In genomic region chrX:134550903-134551302, GRCm38 (mm10) we compare ENCODE assay signal across 10 mouse cellular contexts. TPM values are rescaled to one million over a fixed set of nuclear protein-coding genes. Genes with fewer than 3 reads are reported as not detected.
DNase-seq lines count a peak whose midpoint lies in the region; ATAC-seq and TF ChIP-seq lines count a peak whose summit lies in the region.
"Had no signal": no experiment of that assay in that cellular context is flagged by ENCODE, and none has a peak within 500 bp of the region (broad histone marks: within the 10 kb centered on the region; RNA-seq: fewer than 3 reads in every experiment).

No protein-coding gene starts in this region.

- no peak overlapping the region for H3K9ac ChIP-seq in limb, embryonic 11.5 days (ENCODE audit: low read length)
- no peak overlapping the region for H3K9ac ChIP-seq in stomach, postnatal 0 days (ENCODE audit: low read length)
- H3K9ac ChIP-seq: limb, embryonic 15.5 days; stomach, embryonic 15.5 days had no signal

- WGBS in limb, embryonic 11.5 days = 15% methylated on average over 5 of the region's 5 CpGs
- WGBS in limb, embryonic 10.5 days = 15% methylated on average over 5 of the region's 5 CpGs
- 16% methylated on average over 5 of the region's 5 CpGs for WGBS in stomach, postnatal 0 days

- no peak overlapping the region for H3K27ac ChIP-seq in limb, embryonic 11.5 days (replicated peaks; ENCODE audit: low read depth, low read length)
- no peak overlapping the region for H3K27ac ChIP-seq in limb, embryonic 10.5 days
- no peak overlapping the region for H3K27ac ChIP-seq in stomach, postnatal 0 days (replicated peaks)
- H3K27ac ChIP-seq: limb, embryonic 15.5 days; stomach, embryonic 15.5 days had no signal

- ATAC-seq in limb, embryonic 11.5 days (ENCODE audit: insufficient number of reproducible peaks, low FRiP score, low TSS enrichment, low read depth) = no peak
- ATAC-seq in stomach, postnatal 0 days (ENCODE audit: low FRiP score, low TSS enrichment) = no peak

- H3K9me3 ChIP-seq in limb, embryonic 11.5 days (ENCODE audit: control insufficient read depth, low read length) = no peaks in the 10 kb centered on the region
- H3K9me3 ChIP-seq in limb, embryonic 10.5 days (replicated peaks) = no peaks in the 10 kb centered on the region
- no peaks in the 10 kb centered on the region for H3K9me3 ChIP-seq in stomach, postnatal 0 days (ENCODE audit: control insufficient read depth, low read length)
- H3K9me3 ChIP-seq: limb, embryonic 15.5 days; stomach, embryonic 15.5 days had no signal

- peak; percentile 72 for TF ChIP-seq CTCF in stomach, postnatal 0 days (IDR thresholded peaks at IDR 0.05; ENCODE audit: low read depth)

- H3K4me1 ChIP-seq in limb, embryonic 11.5 days (ENCODE audit: control insufficient read depth, insufficient read depth, low read length) = no peaks in the 10 kb centered on the region
- no peaks in the 10 kb centered on the region for H3K4me1 ChIP-seq in limb, embryonic 10.5 days
- H3K4me1 ChIP-seq in stomach, postnatal 0 days (replicated peaks; ENCODE audit: control insufficient read depth, insufficient read depth) = no peaks in the 10 kb centered on the region
- H3K4me1 ChIP-seq: limb, embryonic 15.5 days; stomach, embryonic 15.5 days had no signal

- no peak overlapping the region for H3K4me2 ChIP-seq in limb, embryonic 11.5 days (ENCODE audit: low read depth, severe bottlenecking)
- H3K4me2 ChIP-seq in stomach, postnatal 0 days (replicated peaks; ENCODE audit: low read depth) = no peak overlapping the region
- H3K4me2 ChIP-seq: limb, embryonic 15.5 days; stomach, embryonic 15.5 days had no signal

- H3K36me3 ChIP-seq in limb, embryonic 11.5 days (ENCODE audit: control insufficient read depth, insufficient read depth, low read length) = no peaks in the 10 kb centered on the region
- no peaks in the 10 kb centered on the region for H3K36me3 ChIP-seq in limb, embryonic 10.5 days
- no peaks in the 10 kb centered on the region for H3K36me3 ChIP-seq in stomach, postnatal 0 days (ENCODE audit: control insufficient read depth, insufficient read depth, low read length)
- H3K36me3 ChIP-seq: limb, embryonic 15.5 days; stomach, embryonic 15.5 days had no signal

- TF ChIP-seq EP300 in stomach, postnatal 0 days (optimal IDR thresholded peaks at IDR 0.05) = no peak

- peak; percentile 20 for DNase-seq in adrenal gland, postnatal 14 days
- DNase-seq in adrenal gland, postnatal 25 days = no peak
- DNase-seq in limb, embryonic 11.5 days (ENCODE audit: low spot score) = peak; percentile 25
- DNase-seq in limb, embryonic 10.5 days (ENCODE audit: low spot score) = no peak
- peak; percentile 9 for DNase-seq in Muller cell, postnatal 12 days (ENCODE audit: inconsistent ontology term)
- peak; percentile 30 for DNase-seq in embryo, embryonic 11.5 days (ENCODE audit: low read depth, low spot score)
- DNase-seq in layer of hippocampus, postnatal 14 days (ENCODE audit: low spot score in 2 of 2) = peak; percentile 2 to 52
- DNase-seq in stomach, postnatal 0 days (ENCODE audit: low spot score) = no peak

- H3K27me3 ChIP-seq in limb, embryonic 11.5 days (ENCODE audit: control insufficient read depth, insufficient read depth, low read length) = no peaks in the 10 kb centered on the region
- peaks cover 10% of the 10 kb centered on the region; the same call in 1 of the 2 replicates for H3K27me3 ChIP-seq in limb, embryonic 10.5 days (ENCODE audit: low read depth, poor library complexity, severe bottlenecking)
- no peaks in the 10 kb centered on the region for H3K27me3 ChIP-seq in stomach, postnatal 0 days (ENCODE audit: control insufficient read depth, insufficient read depth, low read length)
- H3K27me3 ChIP-seq: limb, embryonic 15.5 days; stomach, embryonic 15.5 days had no signal

- H3K4me3 ChIP-seq in limb, embryonic 11.5 days (ENCODE audit: low read depth, low read length) = no peak overlapping the region
- H3K4me3 ChIP-seq in limb, embryonic 10.5 days = no peak overlapping the region
- H3K4me3 ChIP-seq in stomach, postnatal 0 days (ENCODE audit: low read depth, low read length) = no peak overlapping the region
- H3K4me3 ChIP-seq: limb, embryonic 15.5 days; stomach, embryonic 15.5 days had no signal

RNA-seq across cellular contexts. Expression of gene Timm8a1, which starts 9.2 kb away (rescaled TPM):
- 52.4 and 53.2 TPM in 2 replicates for total RNA-seq in adrenal gland, postnatal 14 days (2021)
- total RNA-seq in adrenal gland, postnatal 25 days (2021) = 30.7 and 34.1 TPM in 2 replicates
- polyA plus RNA-seq in limb, embryonic 11.5 days (2014; fragmentation: Nextera tagmentation; extraction: Ambion mirVana) = 79.4 and 81.4 TPM in 2 replicates
- 90.7 and 117 TPM in 2 replicates for polyA plus RNA-seq in limb, embryonic 10.5 days (2016; fragmentation: Nextera tagmentation; extraction: Ambion mirVana)
- total RNA-seq in layer of hippocampus, postnatal 14 days (2021) = 10 to 100 TPM; 26.7 to 28.3 TPM
- 63.1 and 63.4 TPM in 2 replicates for polyA plus RNA-seq in stomach, postnatal 0 days (2015; fragmentation: Nextera tagmentation; extraction: Ambion mirVana)

RNA-seq across cellular contexts. Expression of gene Btk, which starts 32.5 kb away (rescaled TPM):
- total RNA-seq in adrenal gland, postnatal 14 days (2021) = 2.1 and 4.7 TPM in 2 replicates
- total RNA-seq in adrenal gland, postnatal 25 days (2021) = 0.67 and 0.82 TPM in 2 replicates
- 0.93 and 1.2 TPM in 2 replicates for polyA plus RNA-seq in limb, embryonic 11.5 days (2014; fragmentation: Nextera tagmentation; extraction: Ambion mirVana)
- 0.50 and 0.70 TPM in 2 replicates for polyA plus RNA-seq in limb, embryonic 10.5 days (2016; fragmentation: Nextera tagmentation; extraction: Ambion mirVana)
- 1 to 10 TPM in 1 of 2 experiments, under 1 TPM in 1; 0.90 to 1.6 TPM for total RNA-seq in layer of hippocampus, postnatal 14 days (2021)
- 0.72 and 0.74 TPM in 2 replicates for polyA plus RNA-seq in stomach, postnatal 0 days (2015; fragmentation: Nextera tagmentation; extraction: Ambion mirVana)

RNA-seq across cellular contexts. Expression of gene Rpl36a, which starts 34.6 kb away (rescaled TPM):
- total RNA-seq in adrenal gland, postnatal 14 days (2021) = 329 and 369 TPM in 2 replicates
- 276 and 305 TPM in 2 replicates for total RNA-seq in adrenal gland, postnatal 25 days (2021)
- polyA plus RNA-seq in limb, embryonic 11.5 days (2014; fragmentation: Nextera tagmentation; extraction: Ambion mirVana) = 425 and 470 TPM in 2 replicates
- 332 and 430 TPM in 2 replicates for polyA plus RNA-seq in limb, embryonic 10.5 days (2016; fragmentation: Nextera tagmentation; extraction: Ambion mirVana)
- 100 to 1,000 TPM; 134 to 163 TPM for total RNA-seq in layer of hippocampus, postnatal 14 days (2021)
- 419 and 471 TPM in 2 replicates for polyA plus RNA-seq in stomach, postnatal 0 days (2015; fragmentation: Nextera tagmentation; extraction: Ambion mirVana)

RNA-seq across cellular contexts. Expression of gene Gla, which starts 50.0 kb away (rescaled TPM):
- 5.8 and 7.0 TPM in 2 replicates for total RNA-seq in adrenal gland, postnatal 14 days (2021)
- 8.4 and 9.0 TPM in 2 replicates for total RNA-seq in adrenal gland, postnatal 25 days (2021)
- 4.0 and 5.1 TPM in 2 replicates for polyA plus RNA-seq in limb, embryonic 11.5 days (2014; fragmentation: Nextera tagmentation; extraction: Ambion mirVana)
- polyA plus RNA-seq in limb, embryonic 10.5 days (2016; fragmentation: Nextera tagmentation; extraction: Ambion mirVana) = 6.8 and 7.4 TPM in 2 replicates
- total RNA-seq in layer of hippocampus, postnatal 14 days (2021) = 1 to 10 TPM; 8.1 to 8.5 TPM
- polyA plus RNA-seq in stomach, postnatal 0 days (2015; fragmentation: Nextera tagmentation; extraction: Ambion mirVana) = 3.6 and 3.9 TPM in 2 replicates

RNA-seq across cellular contexts. Expression of gene Hnrnph2, which starts 50.1 kb away (rescaled TPM):
- total RNA-seq in adrenal gland, postnatal 14 days (2021) = 96.9 and 100 TPM in 2 replicates
- 90.6 and 98.0 TPM in 2 replicates for total RNA-seq in adrenal gland, postnatal 25 days (2021)
- polyA plus RNA-seq in limb, embryonic 11.5 days (2014; fragmentation: Nextera tagmentation; extraction: Ambion mirVana) = 144 and 172 TPM in 2 replicates
- 196 and 211 TPM in 2 replicates for polyA plus RNA-seq in limb, embryonic 10.5 days (2016; fragmentation: Nextera tagmentation; extraction: Ambion mirVana)
- 100 to 1,000 TPM; 140 to 142 TPM for total RNA-seq in layer of hippocampus, postnatal 14 days (2021)
- 65.3 and 67.2 TPM in 2 replicates for polyA plus RNA-seq in stomach, postnatal 0 days (2015; fragmentation: Nextera tagmentation; extraction: Ambion mirVana)

Comparison
In these comparisons a context has a peak if more than half of its experiments do, and no peak if none do; other contexts are left out.
1. DNase-seq: peak in adrenal gland, postnatal 14 days (single experiment), limb, embryonic 11.5 days (single experiment), Muller cell, postnatal 12 days (single experiment), embryo, embryonic 11.5 days (single experiment) and layer of hippocampus, postnatal 14 days (2 of 2); none in adrenal gland, postnatal 25 days (single experiment), limb, embryonic 10.5 days (single experiment) and stomach, postnatal 0 days (single experiment).